Mouse (Mus musculus): ENCODE measurements around the gene Pgm1.
A peak's percentile ranks its signal among the peaks of the same experiment; 100 is the strongest.

Gene Pgm1

GRCm38 (mm10) chr4:99929149-99929612 lies at the start of gene Pgm1:
Pgm1 (plus strand) TSS chr4:99929414.
- peak; percentile 95 to 97 for DNase-seq

- DNase-seq, result peak in 1 of 2 experiments; percentile 42
Observed at GRCm38 (mm10) chr4:99881882-99882281, 47.3 kb upstream of the Pgm1 start.

GRCm38 (mm10) chr4:99882405-99882804 lies 46.8 kb upstream of the Pgm1 start:
- no peak for DNase-seq

GRCm38 (mm10) chr4:99913894-99914451 lies 15.2 kb upstream of the Pgm1 start:
- no peak for DNase-seq

- no peak for DNase-seq
Observed at GRCm38 (mm10) chr4:99926380-99926779, 2.8 kb upstream of the Pgm1 start.

- no peak for DNase-seq
Observed at GRCm38 (mm10) chr4:99928521-99928920, 693 bp upstream of the Pgm1 start.

GRCm38 (mm10) chr4:99929613-99930517 lies 651 bp downstream of the Pgm1 start, which contains the start of gene Itgb3bp:
Itgb3bp (minus strand) TSS chr4:99929813.
- peak; percentile 86 to 93 for DNase-seq

GRCm38 (mm10) chr4:99930518-99931239 lies 1.5 kb downstream of the Pgm1 start:
- DNase-seq, result peak in 1 of 2 experiments; percentile 56

- no peak for DNase-seq
Observed at GRCm38 (mm10) chr4:99931240-99931580, 2.0 kb downstream of the Pgm1 start.

GRCm38 (mm10) chr4:99931807-99932206 lies 2.6 kb downstream of the Pgm1 start:
- DNase-seq, result no peak

GRCm38 (mm10) chr4:99934859-99935258 lies 5.6 kb downstream of the Pgm1 start:
- DNase-seq, result peak; percentile 60 to 61

GRCm38 (mm10) chr4:99936278-99936677 lies 7.1 kb downstream of the Pgm1 start:
- DNase-seq, result no peak

- DNase-seq, result no peak
Observed at GRCm38 (mm10) chr4:99939711-99940505, 10.7 kb downstream of the Pgm1 start.

GRCm38 (mm10) chr4:99941655-99942414 lies 12.6 kb downstream of the Pgm1 start:
- DNase-seq, result peak; percentile 40 to 67

- DNase-seq, result no peak
Observed at GRCm38 (mm10) chr4:99944606-99945005, 15.4 kb downstream of the Pgm1 start.

GRCm38 (mm10) chr4:99945011-99945410 lies 15.8 kb downstream of the Pgm1 start:
- no peak for DNase-seq

GRCm38 (mm10) chr4:99946516-99946915 lies 17.3 kb downstream of the Pgm1 start:
- no peak for DNase-seq

- DNase-seq, result no peak
Observed at GRCm38 (mm10) chr4:99947192-99947591, 18.0 kb downstream of the Pgm1 start.

- no peak for DNase-seq
Observed at GRCm38 (mm10) chr4:99947896-99948295, 18.7 kb downstream of the Pgm1 start.

GRCm38 (mm10) chr4:99953904-99954303 lies 24.7 kb downstream of the Pgm1 start:
- DNase-seq, result no peak

GRCm38 (mm10) chr4:99955396-99955795 lies 26.2 kb downstream of the Pgm1 start:
- no peak for DNase-seq

GRCm38 (mm10) chr4:99957186-99957585 lies 28.0 kb downstream of the Pgm1 start:
- DNase-seq, result no peak
